Mouse (Mus musculus) MEL (cell line): ENCODE data around the gene Myo10. TPM values are rescaled to one million over a fixed set of nuclear protein-coding genes. Genes with fewer than 3 reads are reported as not detected.

Experiments
- DNase-seq: peaks from one replicate; pipeline ENCODE4 v3.0.0; 2011; ENCODE audit warnings: low read depth, low spot score
- H3K27ac ChIP-seq: 2 replicates; pipeline ENCODE4 v1.5.1; 2012; ENCODE audit warnings: low read depth, mild to moderate bottlenecking, control low read depth, low read length, moderate library complexity; ENCODE audit not compliant: control insufficient read depth
- H3K27me3 ChIP-seq, 2 experiments: fragments of 150-350 bp in 1 of 2; sonication (generic) in 1 of 2; 2 replicates each; pipeline ENCODE4 v1.6.1; 2012; ENCODE audit warnings: low read length in 2 of 2, mild to moderate bottlenecking in 2 of 2, improper control_type of control experiment in 1 of 2, moderate library complexity in 1 of 2; ENCODE audit not compliant: insufficient read depth in 2 of 2, control insufficient read depth in 1 of 2
- H3K36me3 ChIP-seq, 2 experiments: 2 replicates each; pipeline ENCODE4 v1.6.1; 2012 to 2014; ENCODE audit warnings: low read length in 2 of 2, improper control_type of control experiment in 1 of 2, inconsistent platforms in 1 of 2, mild to moderate bottlenecking in 1 of 2; ENCODE audit not compliant: insufficient read depth in 2 of 2, control insufficient read depth in 1 of 2
- H3K4me1 ChIP-seq, 2 experiments: fragments of 150-350 bp in 1 of 2; sonication (generic) in 1 of 2; 2 replicates each; pipeline ENCODE4 v1.6.1; 2012; ENCODE audit warnings: low read length in 2 of 2, improper control_type of control experiment in 1 of 2, mild to moderate bottlenecking in 1 of 2; ENCODE audit not compliant: insufficient read depth in 2 of 2, control insufficient read depth in 1 of 2
- H3K4me3 ChIP-seq, 2 experiments: fragments of 150-350 bp in 1 of 2; sonication (generic) in 1 of 2; 2 replicates each; pipeline ENCODE4 v1.5.1; 2012; ENCODE audit warnings: low read depth in 2 of 2, low read length in 2 of 2, mild to moderate bottlenecking in 2 of 2, moderate library complexity in 2 of 2, control low read depth in 1 of 2, improper control_type of control experiment in 1 of 2; ENCODE audit not compliant: control insufficient read depth in 1 of 2, insufficient read depth in 1 of 2
- H3K79me2 ChIP-seq: 2 replicates; pipeline ENCODE4 v1.6.1; 2012; ENCODE audit warnings: mild to moderate bottlenecking, low read length, moderate library complexity; ENCODE audit not compliant: control insufficient read depth, poor library complexity, insufficient read depth
- H3K9ac ChIP-seq: 2 replicates; pipeline ENCODE4 v1.6.1; 2012; ENCODE audit warnings: low read depth, mild to moderate bottlenecking, control low read depth, low read length, moderate library complexity; ENCODE audit not compliant: control insufficient read depth, poor library complexity, severe bottlenecking
- H3K9me3 ChIP-seq: fragments of 150-350 bp; sonication (generic); replicated peaks from 2 replicates; pipeline ENCODE4 v1.6.1; 2012; ENCODE audit warnings: mild to moderate bottlenecking, low read length, improper control_type of control experiment, moderate library complexity; ENCODE audit not compliant: insufficient read depth
- CHD2 ChIP-seq: IDR thresholded peaks from 2 replicates; pipeline ENCODE4 v1.6.1; 2011; ENCODE audit warnings: low read length, improper control_type of control experiment
- CTCF ChIP-seq, 3 experiments: IDR thresholded peaks in 2 of 3; conservative IDR thresholded peaks in 1 of 3; 2 replicates each; pipeline ENCODE4 v1.5.1; 2011 to 2012; ENCODE audit warnings: low read length in 3 of 3, low read depth in 2 of 3, mild to moderate bottlenecking in 2 of 3, improper control_type of control experiment in 1 of 3, inconsistent platforms in 1 of 3, mixed read lengths in 1 of 3, moderate library complexity in 1 of 3; ENCODE audit not compliant: control insufficient read depth in 1 of 3, insufficient read depth in 1 of 3, poor library complexity in 1 of 3, severe bottlenecking in 1 of 3
- E2F4 ChIP-seq: IDR thresholded peaks from 2 replicates; pipeline ENCODE4 v1.6.1; 2011; ENCODE audit warnings: low read depth, low read length, improper control_type of control experiment, borderline replicate concordance
- ELF1 ChIP-seq: IDR thresholded peaks from 2 replicates; pipeline ENCODE4 v1.6.1; 2014; ENCODE audit warnings: low read depth, mild to moderate bottlenecking, inconsistent platforms, low read length, improper control_type of control experiment, moderate library complexity
- EP300 ChIP-seq, 2 experiments: IDR thresholded peaks; 2 replicates each; pipeline ENCODE4 v1.6.1; 2011; ENCODE audit warnings: improper control_type of control experiment in 2 of 2, low read length in 2 of 2, low read depth in 1 of 2, mild to moderate bottlenecking in 1 of 2
- HCFC1 ChIP-seq: IDR thresholded peaks from 2 replicates; pipeline ENCODE4 v1.6.1; 2012; ENCODE audit warnings: low read depth, mild to moderate bottlenecking, inconsistent platforms, low read length, improper control_type of control experiment, moderate library complexity
- JUND ChIP-seq: IDR thresholded peaks from 2 replicates; pipeline ENCODE4 v1.6.1; 2011; ENCODE audit warnings: low read depth, mild to moderate bottlenecking, improper control_type of control experiment, low read length
- MAZ ChIP-seq: IDR thresholded peaks from 2 replicates; pipeline ENCODE4 v1.6.1; 2012; ENCODE audit warnings: low read depth, mild to moderate bottlenecking, inconsistent platforms, low read length, improper control_type of control experiment
- MEF2A ChIP-seq: IDR thresholded peaks from 2 replicates; pipeline ENCODE4 v1.6.1; 2014; ENCODE audit warnings: low read depth, mild to moderate bottlenecking, inconsistent platforms, low read length, improper control_type of control experiment; ENCODE audit not compliant: poor library complexity, insufficient replicate concordance, severe bottlenecking; ENCODE audit errors: extremely low read depth
- MYB ChIP-seq: IDR thresholded peaks from 2 replicates; pipeline ENCODE4 v1.6.1; 2011; ENCODE audit warnings: mild to moderate bottlenecking, low read depth, low read length, improper control_type of control experiment
- POLR2A ChIP-seq, 2 experiments: IDR thresholded peaks; 2 replicates each; pipeline ENCODE4 v1.6.1; 2011 to 2012; ENCODE audit warnings: low read length in 2 of 2, mild to moderate bottlenecking in 2 of 2, control low read depth in 1 of 2, improper control_type of control experiment in 1 of 2, low read depth in 1 of 2, moderate library complexity in 1 of 2; ENCODE audit not compliant: control insufficient read depth in 1 of 2, insufficient read depth in 1 of 2, poor library complexity in 1 of 2
- RAD21 ChIP-seq: IDR thresholded peaks from 2 replicates; pipeline ENCODE4 v1.6.1; 2011; ENCODE audit warnings: mild to moderate bottlenecking, low read depth, low read length, improper control_type of control experiment
- SIN3A ChIP-seq: IDR thresholded peaks from 2 replicates; pipeline ENCODE4 v1.6.1; 2012; ENCODE audit warnings: low read length, improper control_type of control experiment, inconsistent platforms
- TBP ChIP-seq: IDR thresholded peaks from 2 replicates; pipeline ENCODE4 v1.8.0; 2011; ENCODE audit warnings: low read depth, low read length, improper control_type of control experiment
- TCF12 ChIP-seq: IDR thresholded peaks from 2 replicates; pipeline ENCODE4 v1.6.1; 2014; ENCODE audit warnings: low read depth, mild to moderate bottlenecking, inconsistent platforms, low read length, improper control_type of control experiment, moderate library complexity
- USF2 ChIP-seq, 2 experiments: IDR thresholded peaks; 2 replicates each; pipeline ENCODE4 v1.6.1; 2011 to 2012; ENCODE audit warnings: improper control_type of control experiment in 2 of 2, low read length in 2 of 2, borderline replicate concordance in 1 of 2, inconsistent platforms in 1 of 2, low read depth in 1 of 2, mild to moderate bottlenecking in 1 of 2; ENCODE audit not compliant: insufficient read depth in 1 of 2
- ZNF384 ChIP-seq: IDR thresholded peaks from 2 replicates; pipeline ENCODE4 v1.6.1; 2012; ENCODE audit warnings: low read depth, mild to moderate bottlenecking, inconsistent platforms, low read length, improper control_type of control experiment
- polyA plus RNA-seq, 2 experiments: library from polyadenylated mRNA; stranded (reverse) in 1 of 2; unstranded in 1 of 2; fragments of >175 nt in 1 of 2; fragments of >200 nt in 1 of 2; gene quantifications; 2 replicates each; pipeline versions ENCODE4 v1.2.1 to v1.2.4; 2012; ENCODE audit warnings: low replicate concordance in 2 of 2, low read depth in 1 of 2; ENCODE audit not compliant: insufficient read length in 2 of 2, insufficient read depth in 1 of 2, missing spikeins in 1 of 2
- total RNA-seq: library from RNA; depleted of rRNA; stranded (reverse); fragments of 300-350 nt; gene quantifications from 2 replicates; pipeline ENCODE4 v1.2.3, GENCODE M21; 2012

Myo10 gene
- total and polyA plus RNA-seq, 3 experiments = 0.01 TPM; not detected in 2

DNA sequence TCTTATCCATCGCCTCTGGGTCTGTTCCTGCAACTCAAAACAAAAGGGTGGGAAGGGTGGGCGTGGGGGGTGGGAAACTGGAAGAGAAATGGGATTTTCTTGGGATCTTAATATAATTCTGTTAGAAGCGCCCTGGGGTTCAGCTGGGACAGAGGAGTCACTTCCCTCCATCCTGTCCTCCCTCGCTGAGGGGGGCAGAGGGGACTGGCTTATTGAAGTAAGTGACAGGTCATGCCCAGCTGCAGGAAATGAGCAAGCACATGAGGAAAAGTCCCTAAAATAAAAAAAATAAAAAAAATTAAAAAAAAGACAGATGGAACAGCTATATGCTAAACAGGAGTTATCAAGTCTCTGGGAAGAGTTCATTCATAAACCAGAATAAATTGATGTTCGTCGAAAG is 40.3 kb upstream of the Myo10 start:
- Histone ChIP-seq H3K4me3 (no peak overlapping the region), H3K36me3 (no peaks in the 10 kb centered on the region), H3K79me2 (no peaks in the 10 kb centered on the region), H3K27ac (no peak overlapping the region), H3K9ac (no peak overlapping the region), H3K9me3 (no peaks in the 10 kb centered on the region), H3K27me3 (no peaks in the 10 kb centered on the region), H3K4me1 (no peaks in the 10 kb centered on the region)
- no peak for TF ChIP-seq CHD2
- TF ChIP-seq USF2 (IDR thresholded peaks at IDR 0.05; ENCODE audit: borderline replicate concordance in 1 of 2, insufficient read depth in 1 of 2, low read depth in 1 of 2, low read length in 2 of 2) = no peak
- no peak for TF ChIP-seq RAD21
- TF ChIP-seq HCFC1 = no peak
- no peak for TF ChIP-seq POLR2A (IDR thresholded peaks at IDR 0.05; ENCODE audit: control insufficient read depth in 1 of 2, insufficient read depth in 1 of 2, low read depth in 1 of 2, low read length in 2 of 2, poor library complexity in 1 of 2)
- no peak for DNase-seq

DNA sequence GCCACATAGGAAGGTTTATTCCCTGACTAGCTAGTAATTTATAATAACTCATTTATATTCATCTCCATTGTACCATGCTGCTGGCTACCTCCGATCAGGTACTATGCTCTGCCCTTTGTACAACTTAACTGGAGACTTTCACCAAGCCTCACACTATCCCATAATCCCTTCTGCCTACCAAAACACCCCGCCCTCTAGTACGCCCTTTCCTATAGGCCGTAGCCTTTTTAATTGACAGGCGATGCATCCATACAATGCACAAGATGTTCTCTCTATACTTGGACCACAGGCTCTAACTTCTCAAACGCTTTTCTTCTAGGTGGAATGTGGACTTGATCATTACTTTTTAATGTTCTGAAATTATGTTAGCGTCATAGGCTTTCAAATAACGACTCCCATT is 39.0 kb upstream of the Myo10 start:
- no peaks in the 10 kb centered on the region for H3K79me2 ChIP-seq
- no peaks in the 10 kb centered on the region for H3K27me3 ChIP-seq
- H3K36me3 ChIP-seq = no peaks in the 10 kb centered on the region
- H3K9ac ChIP-seq = no peak overlapping the region
- no peaks in the 10 kb centered on the region for H3K4me1 ChIP-seq
- no peak for DNase-seq
- TF ChIP-seq USF2 (IDR thresholded peaks at IDR 0.05; ENCODE audit: borderline replicate concordance in 1 of 2, insufficient read depth in 1 of 2, low read depth in 1 of 2, low read length in 2 of 2) (no peak), EP300 (IDR thresholded peaks at IDR 0.05; ENCODE audit: low read depth in 1 of 2, low read length in 2 of 2) (no peak), E2F4 (no peak), RAD21 (no peak)
- H3K9me3 ChIP-seq = no peaks in the 10 kb centered on the region
- H3K4me3 ChIP-seq = no peak overlapping the region
- no peak overlapping the region for H3K27ac ChIP-seq

- TF ChIP-seq JUND (no peak), RAD21 (no peak), CTCF (IDR thresholded peaks at IDR 0.05 in 2 of 3, conservative IDR thresholded peaks at IDR 0.05 in 1 of 3; ENCODE audit: control insufficient read depth in 1 of 3, insufficient read depth in 1 of 3, low read depth in 2 of 3, low read length in 3 of 3, poor library complexity in 1 of 3, severe bottlenecking in 1 of 3) (no peak), POLR2A (IDR thresholded peaks at IDR 0.05; ENCODE audit: control insufficient read depth in 1 of 2, insufficient read depth in 1 of 2, low read depth in 1 of 2, low read length in 2 of 2, poor library complexity in 1 of 2) (no peak), CHD2 (no peak), TBP (no peak), SIN3A (no peak), MYB (no peak), HCFC1 (no peak), ZNF384 (no peak), MEF2A (no peak), TCF12 (no peak), ELF1 (no peak), MAZ (no peak)
- no peaks in the 10 kb centered on the region for H3K4me1 ChIP-seq
- DNase-seq = no peak
Measured at GRCm38 (mm10) chr15:25586828-25587227, 35.5 kb upstream of the Myo10 start.

More at GRCm38 (mm10) chr15:25586828-25587227, 35.5 kb upstream of the Myo10 start:
- Histone ChIP-seq H3K9ac (no peak overlapping the region), H3K9me3 (no peaks in the 10 kb centered on the region; the same call in 1 of the 2 replicates), H3K79me2 (no peaks in the 10 kb centered on the region), H3K4me3 (no peak overlapping the region), H3K27ac (no peak overlapping the region), H3K27me3 (no peaks in the 10 kb centered on the region), H3K36me3 (no peaks in the 10 kb centered on the region)
